7 mouse cellular contexts compared by ENCODE assay signal in the genomic region with DNA sequence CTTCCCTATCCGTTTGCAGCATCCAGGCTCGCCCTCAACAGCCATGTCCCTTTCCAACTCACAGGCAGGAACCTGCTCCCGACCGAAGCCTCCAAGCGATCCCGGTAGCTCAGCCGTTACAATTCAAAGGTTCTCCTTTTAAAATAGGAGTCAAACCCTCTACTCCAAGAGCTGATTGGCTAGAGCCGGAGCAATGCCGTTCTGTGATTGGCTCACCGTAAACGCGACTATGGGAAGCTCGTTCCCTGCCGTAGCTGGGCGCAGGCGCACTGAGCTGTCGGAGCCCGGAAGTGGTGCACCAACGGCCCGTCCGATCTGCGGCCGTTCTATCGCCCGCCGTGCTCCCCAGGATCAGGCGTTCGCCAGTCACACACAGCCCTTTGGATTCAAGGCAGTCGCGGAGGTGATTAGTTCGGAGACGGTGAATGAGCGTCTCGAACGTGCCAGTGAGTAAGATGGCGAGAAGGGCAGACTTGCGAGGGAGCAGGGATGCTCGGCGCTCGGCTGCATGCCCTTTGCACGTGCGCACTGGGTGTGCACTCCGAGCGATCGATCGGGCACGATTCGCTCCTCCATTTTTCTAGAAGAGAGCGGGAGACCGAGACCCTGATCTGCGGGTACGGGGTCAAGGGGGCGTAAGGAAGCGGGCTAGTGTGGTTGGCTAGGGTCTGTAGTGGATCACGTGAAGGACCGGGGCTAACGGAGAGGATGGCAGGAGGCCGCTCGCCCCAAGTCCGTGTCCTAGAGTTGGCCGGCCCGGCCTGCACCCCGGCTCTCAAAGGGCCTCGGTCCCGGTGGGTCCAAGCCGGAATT. TPM values are rescaled to one million over a fixed set of nuclear protein-coding genes. Genes with fewer than 3 reads are reported as not detected.
DNase-seq lines count a peak whose midpoint lies in the region; ATAC-seq and TF ChIP-seq lines count a peak whose summit lies in the region.

Gene Aurka, minus strand, starts transcription at position 125 of the 813 bp plus-strand sequence.
Gene Cstf1, plus strand, starts transcription at position 271 of the 813 bp plus-strand sequence.

- peaks cover 66% of the 10 kb centered on the region for H3K36me3 ChIP-seq in embryonic facial prominence, embryonic 10.5 days (replicated peaks)
- H3K36me3 ChIP-seq in intestine, postnatal 0 days (ENCODE audit: control insufficient read depth, insufficient read depth), result peaks cover 45% of the 10 kb centered on the region
- peaks cover 46% of the 10 kb centered on the region for H3K36me3 ChIP-seq in midbrain, embryonic 12.5 days
- H3K36me3 ChIP-seq in small intestine, adult 2 months (ENCODE audit: control insufficient read depth, insufficient read depth, low read length), result peaks cover 18% of the 10 kb centered on the region

- no peaks in the 10 kb centered on the region for H3K27me3 ChIP-seq in embryonic facial prominence, embryonic 10.5 days (replicated peaks; ENCODE audit: low read depth, poor library complexity, severe bottlenecking)
- no peaks in the 10 kb centered on the region for H3K27me3 ChIP-seq in intestine, postnatal 0 days (replicated peaks; ENCODE audit: control insufficient read depth, insufficient read depth, low read length)
- no peaks in the 10 kb centered on the region for H3K27me3 ChIP-seq in midbrain, embryonic 12.5 days
- H3K27me3 ChIP-seq in small intestine, adult 2 months (ENCODE audit: control insufficient read depth, insufficient read depth, low read length), result no peaks in the 10 kb centered on the region

- DNase-seq in adrenal gland, postnatal 10 days, result peak; percentile 94
- peak; percentile 95 for DNase-seq in embryonic facial prominence, embryonic 10.5 days (ENCODE audit: low spot score)
- peak; percentile 79 for DNase-seq in gonadal fat pad, adult 2 months (ENCODE audit: low read depth)
- DNase-seq in left cerebral cortex, postnatal 4 days, result peak; percentile 95

- peak within 1 kb of the TSS; percentile 87 for H3K9ac ChIP-seq in intestine, postnatal 0 days (ENCODE audit: low read depth, low read length)
- peak within 1 kb of the TSS; percentile 89 for H3K9ac ChIP-seq in midbrain, embryonic 12.5 days (replicated peaks)

- H3K27ac ChIP-seq in embryonic facial prominence, embryonic 10.5 days (replicated peaks), result peak within 1 kb of the TSS; percentile 98
- peak within 1 kb of the TSS; percentile 75 for H3K27ac ChIP-seq in intestine, postnatal 0 days (ENCODE audit: low read depth, low read length)
- H3K27ac ChIP-seq in midbrain, embryonic 12.5 days (replicated peaks), result peak within 1 kb of the TSS; percentile 78
- peak within 1 kb of the TSS; percentile 83 for H3K27ac ChIP-seq in small intestine, adult 2 months (ENCODE audit: insufficient read depth, low read depth, low read length)

- peak within 1 kb of the TSS; percentile 84 for H3K4me2 ChIP-seq in intestine, postnatal 0 days (replicated peaks; ENCODE audit: low read depth)
- H3K4me2 ChIP-seq in midbrain, embryonic 12.5 days (replicated peaks), result peak within 1 kb of the TSS; percentile 69

- WGBS in embryonic facial prominence, embryonic 10.5 days, result under 1% methylated on average over 66 of the region's 66 CpGs
- under 1% methylated on average over 66 of the region's 66 CpGs for WGBS in intestine, postnatal 0 days
- WGBS in midbrain, embryonic 12.5 days, result under 1% methylated on average over 66 of the region's 66 CpGs
- under 1% methylated on average over 66 of the region's 66 CpGs for WGBS in small intestine, adult 2 months

- H3K4me3 ChIP-seq in embryonic facial prominence, embryonic 10.5 days, result peak within 1 kb of the TSS; percentile 87
- peak within 1 kb of the TSS; percentile 95 for H3K4me3 ChIP-seq in intestine, postnatal 0 days (ENCODE audit: low read depth, low read length)
- peak within 1 kb of the TSS; percentile 95 for H3K4me3 ChIP-seq in midbrain, embryonic 12.5 days
- peak within 1 kb of the TSS; percentile 85 for H3K4me3 ChIP-seq in small intestine, adult 2 months (ENCODE audit: low read depth, low read length)

- no peaks in the 10 kb centered on the region for H3K9me3 ChIP-seq in embryonic facial prominence, embryonic 10.5 days
- H3K9me3 ChIP-seq in intestine, postnatal 0 days (ENCODE audit: control insufficient read depth), result no peaks in the 10 kb centered on the region
- H3K9me3 ChIP-seq in midbrain, embryonic 12.5 days, result no peaks in the 10 kb centered on the region

- peak; percentile 47 for TF ChIP-seq POLR2A in small intestine, adult 2 months (IDR thresholded peaks at IDR 0.05; ENCODE audit: low read depth, low read length)

- TF ChIP-seq CTCF in intestine, postnatal 0 days (IDR thresholded peaks at IDR 0.05; ENCODE audit: low read depth), result no peak
- no peak for TF ChIP-seq CTCF in small intestine, adult 2 months (IDR thresholded peaks at IDR 0.05; ENCODE audit: extremely low read depth, insufficient read length, insufficient replicate concordance, low read depth, low read length)

- peaks cover 41% of the 10 kb centered on the region for H3K4me1 ChIP-seq in embryonic facial prominence, embryonic 10.5 days
- H3K4me1 ChIP-seq in intestine, postnatal 0 days (replicated peaks; ENCODE audit: control insufficient read depth, insufficient read depth, low read length), result no peaks in the 10 kb centered on the region
- H3K4me1 ChIP-seq in midbrain, embryonic 12.5 days, result peaks cover 33% of the 10 kb centered on the region
- H3K4me1 ChIP-seq in small intestine, adult 2 months (ENCODE audit: control insufficient read depth, insufficient read depth, insufficient read length, low read length), result peaks cover 5% of the 10 kb centered on the region

- peak; percentile 99 for ATAC-seq in intestine, postnatal 0 days
- ATAC-seq in midbrain, embryonic 12.5 days (ENCODE audit: low FRiP score, low read depth), result peak; percentile 97

- intact Hi-C loops in left cerebral cortex, postnatal 4 days (cut with DNase I), result no loop called here

RNA-seq across cellular contexts. Expression of gene Aurka, which starts in this region (rescaled TPM):
- 10 to 100 TPM; 11.5 to 14.4 TPM for total RNA-seq in adrenal gland, postnatal 10 days (2021)
- polyA plus RNA-seq in embryonic facial prominence, embryonic 10.5 days (2016; fragmentation: Nextera tagmentation; extraction: Ambion mirVana), result 220 and 229 TPM in 2 replicates
- 2.6 TPM in 2 replicates for polyA plus RNA-seq in gonadal fat pad, adult 2 months (2012; rRNA removed)
- polyA plus RNA-seq in intestine, postnatal 0 days (2015; fragmentation: Nextera tagmentation; extraction: Ambion mirVana), result 17.9 and 23.1 TPM in 2 replicates
- total RNA-seq in left cerebral cortex, postnatal 4 days (2021), result 1 to 10 TPM; 4.7 to 6.8 TPM
- polyA plus RNA-seq in midbrain, embryonic 12.5 days (2016; fragmentation: Nextera tagmentation; extraction: Ambion mirVana), result 101 and 111 TPM in 2 replicates
- polyA plus RNA-seq in small intestine, adult 2 months (2012; rRNA removed), result 4.4 and 9.9 TPM in 2 replicates

RNA-seq across cellular contexts. Expression of gene Cstf1, which starts in this region (rescaled TPM):
- 10 to 100 TPM; 28.1 to 32.2 TPM for total RNA-seq in adrenal gland, postnatal 10 days (2021)
- polyA plus RNA-seq in embryonic facial prominence, embryonic 10.5 days (2016; fragmentation: Nextera tagmentation; extraction: Ambion mirVana), result 57.9 and 59.1 TPM in 2 replicates
- 31.3 and 32.2 TPM in 2 replicates for polyA plus RNA-seq in gonadal fat pad, adult 2 months (2012; rRNA removed)
- 18.0 and 19.4 TPM in 2 replicates for polyA plus RNA-seq in intestine, postnatal 0 days (2015; fragmentation: Nextera tagmentation; extraction: Ambion mirVana)
- total RNA-seq in left cerebral cortex, postnatal 4 days (2021), result 10 to 100 TPM; 26.5 to 29.8 TPM
- 38.8 and 45.0 TPM in 2 replicates for polyA plus RNA-seq in midbrain, embryonic 12.5 days (2016; fragmentation: Nextera tagmentation; extraction: Ambion mirVana)
- polyA plus RNA-seq in small intestine, adult 2 months (2012; rRNA removed), result 12.2 and 20.9 TPM in 2 replicates

Comparison
In these comparisons a context has a peak if more than half of its experiments do, and no peak if none do; other contexts are left out.
1. Peak in every context shown above with its lines: DNase-seq, ATAC-seq, H3K4me3 ChIP-seq and H3K27ac ChIP-seq.